Mouse (Mus musculus): ENCODE results near the gene Sema3e. TPM values are rescaled to one million over a fixed set of nuclear protein-coding genes. Genes with fewer than 3 reads are reported as not detected.

The Sema3e gene
- polyA plus RNA-seq, 1 experiment from 2014 or later = 2.2 TPM

DNA sequence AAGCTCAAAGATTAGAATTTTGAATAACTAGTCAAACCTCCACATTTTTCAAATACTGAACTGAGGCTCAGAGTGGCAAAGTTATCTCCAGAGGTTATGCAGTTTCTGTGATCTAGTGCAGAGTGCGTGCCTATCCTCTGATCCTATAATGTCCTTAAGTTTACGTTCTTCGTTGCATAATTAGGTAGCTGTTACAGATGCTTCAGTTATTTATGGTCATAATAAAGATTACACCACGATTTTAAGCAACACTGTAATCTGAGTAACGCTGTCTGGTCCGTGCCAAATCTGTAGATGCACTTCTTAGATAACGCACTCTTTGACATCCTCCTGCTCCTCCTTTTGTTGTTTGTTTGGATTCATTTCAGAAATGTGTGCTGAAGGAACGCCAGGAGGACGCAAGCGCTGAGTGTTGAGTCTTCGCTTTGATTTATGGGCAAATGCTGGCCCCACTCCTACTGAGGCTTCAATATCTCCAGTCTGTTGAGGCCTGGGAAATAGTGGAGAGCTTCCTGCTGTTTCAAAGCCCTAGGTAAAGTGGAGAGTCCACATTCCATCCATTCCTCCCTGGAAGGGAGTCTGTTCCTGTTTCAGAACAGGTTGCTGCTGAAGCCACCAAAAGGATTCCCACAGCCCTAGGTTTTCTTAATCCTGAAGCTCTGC lies 32.2 kb upstream of the Sema3e start:
- Histone ChIP-seq H3K27ac (ENCODE audit: low read depth, low read length) (no peak overlapping the region), H3K4me3 (ENCODE audit: low read length) (no peak overlapping the region), H3K9ac (ENCODE audit: low read depth, low read length) (no peak overlapping the region), H3K4me2 (replicated peaks; ENCODE audit: low read depth, low read length) (no peak overlapping the region), H3K9me3 (ENCODE audit: control insufficient read depth, low read length) (no peaks in the 10 kb centered on the region), H3K36me3 (ENCODE audit: control insufficient read depth, insufficient read depth, low read length) (no peaks in the 10 kb centered on the region), H3K27me3 (ENCODE audit: control insufficient read depth, insufficient read depth, low read length) (no peaks in the 10 kb centered on the region), H3K4me1 (ENCODE audit: control insufficient read depth, insufficient read depth, low read length) (no peaks in the 10 kb centered on the region)
- ATAC-seq (ENCODE audit: low FRiP score, low TSS enrichment) = peak; percentile 60; the same call in 1 of the 2 replicates
- WGBS = 25% methylated on average over 11 of the region's 11 CpGs

DNA sequence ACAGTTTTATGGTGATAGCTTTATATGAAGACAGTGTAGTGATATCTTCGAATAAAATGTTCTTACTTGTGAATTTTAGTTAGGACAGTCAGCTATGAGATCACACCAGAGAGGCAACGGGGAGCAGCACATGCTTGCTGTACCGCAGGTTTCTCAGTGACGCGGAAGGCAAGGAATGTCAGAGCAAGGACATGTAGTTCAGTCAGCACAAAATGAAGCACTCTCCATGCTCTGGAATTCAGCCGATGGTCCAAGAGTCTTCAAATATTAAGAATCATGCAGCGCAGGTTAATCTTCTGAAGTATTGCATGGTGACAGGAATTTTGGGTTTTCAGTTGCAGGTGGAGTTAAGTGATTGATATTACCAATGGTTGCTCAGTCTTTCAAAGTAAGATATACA lies 3.3 kb downstream of the Sema3e start:
- WGBS = 87% methylated on average over 7 of the region's 7 CpGs
- H3K4me1 ChIP-seq (ENCODE audit: control insufficient read depth, insufficient read depth, low read length) = peaks cover 3% of the 10 kb centered on the region; the same call in 1 of the 2 replicates
- H3K27me3 ChIP-seq (ENCODE audit: control insufficient read depth, insufficient read depth, low read length) = peaks cover 8% of the 10 kb centered on the region
- H3K27ac ChIP-seq (ENCODE audit: low read depth, low read length) = no peak overlapping the region
- H3K9me3 ChIP-seq (ENCODE audit: control insufficient read depth, low read length) = no peaks in the 10 kb centered on the region
- ATAC-seq (ENCODE audit: low FRiP score, low TSS enrichment) = no peak
- no peak overlapping the region for H3K4me2 ChIP-seq (replicated peaks; ENCODE audit: low read depth, low read length)
- no peak overlapping the region for H3K9ac ChIP-seq (ENCODE audit: low read depth, low read length)
- no peaks in the 10 kb centered on the region for H3K36me3 ChIP-seq (ENCODE audit: control insufficient read depth, insufficient read depth, low read length)
- no peak overlapping the region for H3K4me3 ChIP-seq (ENCODE audit: low read length)

DNA sequence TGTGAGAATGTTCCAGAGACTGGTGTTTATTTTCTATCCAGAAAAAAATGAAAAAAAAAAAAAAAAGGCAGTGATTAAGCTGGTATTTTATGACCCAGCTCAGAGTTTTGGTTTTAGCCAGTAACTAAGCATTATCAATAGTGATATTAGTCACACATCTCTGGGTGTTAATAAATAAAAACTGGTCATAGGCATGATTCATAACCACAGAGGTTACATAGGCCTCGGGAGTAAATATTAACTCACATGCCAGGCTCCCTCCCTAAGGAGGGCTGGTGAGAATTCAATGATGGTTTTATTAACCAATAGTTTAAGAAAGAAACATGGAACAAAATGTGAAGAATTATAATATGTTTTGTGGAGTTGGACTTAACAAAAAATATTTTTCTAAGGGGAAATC lies 5.7 kb downstream of the Sema3e start:
- H3K27ac ChIP-seq (ENCODE audit: low read depth, low read length) = no peak overlapping the region
- peaks cover under 1% of the 10 kb centered on the region; the same call in 1 of the 2 replicates for H3K4me1 ChIP-seq (ENCODE audit: control insufficient read depth, insufficient read depth, low read length)

DNA sequence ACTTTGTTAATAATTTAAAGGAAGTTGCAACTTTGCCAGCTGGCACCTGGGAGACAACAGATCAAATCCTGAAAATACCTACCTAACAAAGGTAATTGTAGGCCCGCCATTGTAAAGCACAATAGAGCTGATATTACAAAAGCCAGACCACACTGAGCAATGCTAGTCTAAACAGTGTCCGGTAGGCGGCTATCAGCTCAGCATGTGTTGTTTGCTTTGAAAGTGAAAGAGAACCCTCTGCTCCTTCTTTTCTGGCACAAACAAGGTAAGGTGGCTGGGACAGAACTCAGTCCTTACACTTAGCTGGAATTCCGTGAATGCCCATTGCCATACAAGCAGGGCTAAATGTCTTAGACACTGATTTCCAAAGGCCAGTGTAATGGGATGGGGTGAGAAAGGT lies 7.0 kb downstream of the Sema3e start:
- 46% methylated on average over 4 of the region's 4 CpGs for WGBS
- no peaks in the 10 kb centered on the region for H3K4me1 ChIP-seq (ENCODE audit: control insufficient read depth, insufficient read depth, low read length)
- H3K27ac ChIP-seq (ENCODE audit: low read depth, low read length) = no peak overlapping the region
- H3K36me3 ChIP-seq (ENCODE audit: control insufficient read depth, insufficient read depth, low read length) = no peaks in the 10 kb centered on the region
- no peak overlapping the region for H3K4me2 ChIP-seq (replicated peaks; ENCODE audit: low read depth, low read length)
- H3K9me3 ChIP-seq (ENCODE audit: control insufficient read depth, low read length) = no peaks in the 10 kb centered on the region
- H3K4me3 ChIP-seq (ENCODE audit: low read length) = no peak overlapping the region
- ATAC-seq (ENCODE audit: low FRiP score, low TSS enrichment) = no peak
- no peaks in the 10 kb centered on the region for H3K27me3 ChIP-seq (ENCODE audit: control insufficient read depth, insufficient read depth, low read length)
- H3K9ac ChIP-seq (ENCODE audit: low read depth, low read length) = no peak overlapping the region

More for the DNA sequence above, 5.7 kb downstream of the Sema3e start:
- Histone ChIP-seq H3K4me3 (ENCODE audit: low read length) (no peak overlapping the region), H3K27me3 (ENCODE audit: control insufficient read depth, insufficient read depth, low read length) (peaks cover 4% of the 10 kb centered on the region), H3K9me3 (ENCODE audit: control insufficient read depth, low read length) (no peaks in the 10 kb centered on the region), H3K36me3 (ENCODE audit: control insufficient read depth, insufficient read depth, low read length) (no peaks in the 10 kb centered on the region), H3K4me2 (replicated peaks; ENCODE audit: low read depth, low read length) (no peak overlapping the region), H3K9ac (ENCODE audit: low read depth, low read length) (no peak overlapping the region)
- WGBS = 82% methylated on average over 1 of the region's 1 CpGs
- ATAC-seq (ENCODE audit: low FRiP score, low TSS enrichment) = no peak

DNA sequence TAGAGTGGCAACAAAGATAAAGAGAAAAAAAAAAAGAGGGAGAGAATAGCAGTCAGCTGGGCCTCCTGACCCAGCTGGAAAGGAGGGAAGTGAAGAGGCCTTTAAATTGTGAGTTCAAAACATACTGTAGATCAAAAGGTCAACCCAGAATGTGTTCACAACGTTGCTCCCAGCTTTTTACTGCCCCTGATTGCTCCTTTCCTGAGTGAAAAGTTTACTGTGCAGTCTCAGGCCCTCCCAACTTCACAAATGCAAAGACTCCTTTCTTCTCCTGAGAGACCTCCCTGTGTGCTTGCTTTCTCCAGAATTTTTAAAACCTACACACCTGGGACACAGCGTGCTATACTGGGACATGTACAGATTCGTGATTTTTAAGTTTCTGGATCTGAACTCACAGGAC lies 8.2 kb downstream of the Sema3e start:
- Histone ChIP-seq H3K4me1 (ENCODE audit: control insufficient read depth, insufficient read depth, low read length) (no peaks in the 10 kb centered on the region), H3K36me3 (ENCODE audit: control insufficient read depth, insufficient read depth, low read length) (no peaks in the 10 kb centered on the region), H3K4me3 (ENCODE audit: low read length) (no peak overlapping the region), H3K27me3 (ENCODE audit: control insufficient read depth, insufficient read depth, low read length) (no peaks in the 10 kb centered on the region), H3K9ac (ENCODE audit: low read depth, low read length) (no peak overlapping the region), H3K27ac (ENCODE audit: low read depth, low read length) (no peak overlapping the region), H3K4me2 (replicated peaks; ENCODE audit: low read depth, low read length) (no peak overlapping the region), H3K9me3 (ENCODE audit: control insufficient read depth, low read length) (no peaks in the 10 kb centered on the region)
- no peak for ATAC-seq (ENCODE audit: low FRiP score, low TSS enrichment)
- WGBS = 27% methylated on average over 3 of the region's 3 CpGs

DNA sequence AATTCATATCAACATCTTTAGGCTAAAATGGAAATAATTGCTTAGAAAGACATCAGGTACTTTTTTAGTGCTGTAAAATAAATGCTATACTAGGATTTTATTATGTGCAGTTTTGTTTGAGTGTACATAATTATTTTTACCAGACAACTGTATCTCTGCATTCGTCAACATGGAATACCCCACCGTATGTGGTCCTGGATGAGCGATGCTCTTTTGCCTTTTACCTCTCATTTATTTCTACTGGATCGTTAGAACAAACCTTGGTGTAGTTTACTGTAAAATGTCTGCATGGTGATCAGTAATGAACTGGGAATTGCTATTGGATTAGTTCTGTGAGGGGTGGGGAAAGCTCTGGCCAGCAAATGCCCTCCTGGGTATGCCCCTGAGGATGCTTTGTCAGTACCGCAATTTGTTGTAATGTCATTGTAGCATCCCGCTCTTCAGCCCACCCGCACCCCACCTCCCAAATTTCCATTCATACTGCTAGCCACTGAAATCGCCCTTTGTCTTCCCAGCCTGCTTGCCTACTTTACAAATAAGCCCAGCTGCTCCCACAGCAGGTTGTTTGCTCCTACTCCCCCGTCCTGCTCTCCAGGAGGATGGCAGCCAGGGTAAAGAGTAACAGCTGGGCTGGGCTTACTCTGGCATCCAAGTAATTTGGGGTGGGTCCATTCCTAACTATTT lies 13.9 kb downstream of the Sema3e start:
- H3K4me3 ChIP-seq (ENCODE audit: low read length) = no peak overlapping the region
- H3K27ac ChIP-seq (ENCODE audit: low read depth, low read length) = no peak overlapping the region
- no peak overlapping the region for H3K4me2 ChIP-seq (replicated peaks; ENCODE audit: low read depth, low read length)
- no peaks in the 10 kb centered on the region for H3K27me3 ChIP-seq (ENCODE audit: control insufficient read depth, insufficient read depth, low read length)
- ATAC-seq (ENCODE audit: low FRiP score, low TSS enrichment) = no peak
- no peaks in the 10 kb centered on the region for H3K36me3 ChIP-seq (ENCODE audit: control insufficient read depth, insufficient read depth, low read length)
- 21% methylated on average over 9 of the region's 9 CpGs for whole genome bisulfite sequencing
- H3K4me1 ChIP-seq (ENCODE audit: control insufficient read depth, insufficient read depth, low read length) = no peaks in the 10 kb centered on the region
- no peaks in the 10 kb centered on the region for H3K9me3 ChIP-seq (ENCODE audit: control insufficient read depth, low read length)
- no peak overlapping the region for H3K9ac ChIP-seq (ENCODE audit: low read depth, low read length)

DNA sequence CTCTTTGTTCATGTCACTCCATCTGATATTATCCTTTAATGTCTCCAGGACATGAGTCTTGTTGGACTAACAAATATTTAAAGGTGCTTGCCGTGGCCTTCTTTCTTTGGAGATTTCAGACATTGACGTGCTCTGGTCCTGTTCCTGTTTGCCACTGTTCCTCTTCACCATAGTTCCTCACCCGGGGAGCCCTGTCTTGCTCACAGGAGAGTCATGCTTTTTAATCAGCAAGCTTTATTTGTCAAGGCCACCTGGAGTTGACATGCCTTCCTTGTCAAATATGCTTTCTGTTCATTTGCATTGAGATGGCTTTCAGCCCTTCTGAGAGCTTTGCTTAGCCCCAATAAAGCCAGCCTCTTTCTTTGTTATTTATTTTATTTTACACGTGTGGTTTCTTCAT lies 15.1 kb downstream of the Sema3e start:
- Histone ChIP-seq H3K27ac (ENCODE audit: low read depth, low read length) (no peak overlapping the region), H3K27me3 (ENCODE audit: control insufficient read depth, insufficient read depth, low read length) (no peaks in the 10 kb centered on the region), H3K36me3 (ENCODE audit: control insufficient read depth, insufficient read depth, low read length) (no peaks in the 10 kb centered on the region), H3K9ac (ENCODE audit: low read depth, low read length) (no peak overlapping the region), H3K4me1 (ENCODE audit: control insufficient read depth, insufficient read depth, low read length) (no peaks in the 10 kb centered on the region), H3K9me3 (ENCODE audit: control insufficient read depth, low read length) (no peaks in the 10 kb centered on the region), H3K4me2 (replicated peaks; ENCODE audit: low read depth, low read length) (no peak overlapping the region), H3K4me3 (ENCODE audit: low read length) (no peak overlapping the region)
- no peak for ATAC-seq (ENCODE audit: low FRiP score, low TSS enrichment)
- WGBS = 39% methylated on average over 4 of the region's 4 CpGs

DNA sequence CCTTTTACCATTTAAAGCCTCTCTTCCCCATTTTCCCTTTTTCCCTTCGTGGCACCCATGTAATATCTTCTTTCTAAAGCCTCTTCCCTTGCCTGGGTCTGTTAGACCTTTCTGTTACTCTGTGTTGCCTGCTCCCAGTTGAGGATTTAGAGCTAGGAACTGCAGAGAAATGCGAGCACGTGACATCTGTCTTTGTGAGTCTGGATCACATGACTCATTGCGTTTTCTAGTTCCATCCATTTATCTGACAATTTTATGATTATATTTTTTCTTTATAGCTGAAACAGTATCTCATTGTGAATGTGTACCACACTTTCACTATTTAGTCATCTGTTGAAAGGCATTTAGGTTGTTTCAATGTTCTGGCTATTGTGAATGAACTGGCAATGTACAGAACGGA lies 18.0 kb downstream of the Sema3e start:
- no peak for ATAC-seq (ENCODE audit: low FRiP score, low TSS enrichment)
- H3K9ac ChIP-seq (ENCODE audit: low read depth, low read length) = no peak overlapping the region
- no peak overlapping the region for H3K4me2 ChIP-seq (replicated peaks; ENCODE audit: low read depth, low read length)
- no peak overlapping the region for H3K4me3 ChIP-seq (ENCODE audit: low read length)
- no peak overlapping the region for H3K27ac ChIP-seq (ENCODE audit: low read depth, low read length)
- no peaks in the 10 kb centered on the region for H3K9me3 ChIP-seq (ENCODE audit: control insufficient read depth, low read length)
- no peaks in the 10 kb centered on the region for H3K36me3 ChIP-seq (ENCODE audit: control insufficient read depth, insufficient read depth, low read length)
- H3K4me1 ChIP-seq (ENCODE audit: control insufficient read depth, insufficient read depth, low read length) = no peaks in the 10 kb centered on the region
- no peaks in the 10 kb centered on the region for H3K27me3 ChIP-seq (ENCODE audit: control insufficient read depth, insufficient read depth, low read length)
- WGBS = 82% methylated on average over 5 of the region's 5 CpGs

DNA sequence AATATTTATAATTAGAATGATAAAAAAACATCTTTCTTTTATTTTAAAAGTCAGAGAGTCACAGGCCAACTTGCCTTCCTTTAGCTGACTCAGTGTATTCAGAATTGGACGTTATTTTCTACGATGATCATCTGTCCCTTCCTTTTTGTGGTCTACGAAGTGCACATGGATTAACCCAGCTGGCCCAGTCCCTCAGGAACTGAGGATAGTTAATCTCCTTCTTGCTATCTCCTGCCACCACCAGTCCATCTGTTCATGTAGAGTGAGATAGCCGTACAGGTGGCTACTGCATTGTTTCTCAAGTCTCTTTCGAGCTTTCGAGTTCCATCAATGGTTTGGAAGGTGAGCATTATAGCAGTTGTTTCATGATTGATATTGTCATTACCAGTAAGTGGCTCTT lies 18.9 kb downstream of the Sema3e start:
- ATAC-seq (ENCODE audit: low FRiP score, low TSS enrichment) = no peak
- Histone ChIP-seq H3K4me3 (ENCODE audit: low read length) (no peak overlapping the region), H3K9ac (ENCODE audit: low read depth, low read length) (no peak overlapping the region), H3K27ac (ENCODE audit: low read depth, low read length) (no peak overlapping the region), H3K36me3 (ENCODE audit: control insufficient read depth, insufficient read depth, low read length) (no peaks in the 10 kb centered on the region), H3K27me3 (ENCODE audit: control insufficient read depth, insufficient read depth, low read length) (no peaks in the 10 kb centered on the region), H3K4me1 (ENCODE audit: control insufficient read depth, insufficient read depth, low read length) (no peaks in the 10 kb centered on the region), H3K4me2 (replicated peaks; ENCODE audit: low read depth, low read length) (no peak overlapping the region), H3K9me3 (ENCODE audit: control insufficient read depth, low read length) (no peaks in the 10 kb centered on the region)
- 96% methylated on average over 6 of the region's 6 CpGs for WGBS
